Mouse (Mus musculus) embryo, embryonic 11 days (tissue): ENCODE data around the gene Vmn1r178.
"Not testable (repeated sequence)": the region's sequence is repeated elsewhere in the genome, so short reads cannot be mapped to it uniquely, and the experiment has no call there.

Experiments
- DNase-seq: peaks from one replicate; pipeline ENCODE4 v3.0.0-alpha.2; 2015

Gene Vmn1r178

DNA sequence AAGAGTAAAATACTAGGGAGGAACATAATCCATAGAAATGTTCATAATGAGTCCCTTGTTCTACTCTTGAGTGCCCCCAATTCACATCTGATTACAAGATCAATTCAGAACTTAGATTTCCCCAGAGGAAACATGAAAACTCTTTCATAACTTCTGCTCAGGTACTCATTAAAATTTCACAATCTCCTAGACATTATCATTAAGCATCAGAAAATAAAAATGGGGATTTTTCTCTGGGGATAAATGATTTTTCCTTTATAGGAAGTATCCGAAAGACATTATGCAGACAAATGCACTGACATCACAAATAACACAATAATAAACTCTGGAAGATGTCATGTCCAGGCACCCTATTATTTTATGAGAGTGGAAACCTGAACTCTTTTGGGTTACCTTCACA, at the start of gene Vmn1r178:
Gene Vmn1r178 (plus strand): TSS at position 301 of the 400 bp plus-strand sequence.
- no peak for DNase-seq

- not testable (repeated sequence) for DNase-seq
Measured at GRCm38 (mm10) chr7:23866349-23866748, 25.5 kb upstream of the Vmn1r178 start, which contains the start of gene Vmn1r177. TSS of gene Vmn1r177 (minus strand) at chr7:23866449.

DNA sequence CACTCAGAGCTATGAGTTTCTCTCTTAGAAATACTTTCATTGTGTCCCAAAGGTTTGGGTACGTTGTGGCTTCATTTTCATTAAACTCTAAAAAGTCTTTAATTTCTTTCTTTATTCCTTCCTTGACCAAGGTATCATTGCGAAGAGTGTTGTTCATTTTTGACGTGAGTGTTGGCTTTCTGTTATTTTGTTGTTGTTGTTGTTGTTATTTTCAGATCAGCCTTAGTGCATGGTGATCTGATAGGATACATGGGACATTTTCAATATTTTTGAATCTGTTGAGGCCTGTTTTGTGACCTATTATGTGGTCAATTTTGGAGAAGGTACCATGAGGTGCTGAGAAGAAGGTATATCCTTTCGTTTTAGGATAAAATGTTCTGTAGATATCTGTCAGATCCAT, 14.9 kb upstream of the Vmn1r178 start:
- peak; percentile 2 for DNase-seq

GRCm38 (mm10) chr7:23926678-23927077, 34.9 kb downstream of the Vmn1r178 start, which contains the start of gene Vmn1r179:
TSS of gene Vmn1r179 (plus strand) at chr7:23926978.
- DNase-seq = no peak
